Mouse (Mus musculus) lung, adult 2 months (tissue): ENCODE data around the gene Nsd2.

Source experiments
- CTCF ChIP-seq: fragments of 200-500 bp; IDR thresholded peaks from 2 replicates; pipeline ENCODE4 v1.5.1; 2011; ENCODE audit warnings: mild to moderate bottlenecking, low read length, control low read depth; ENCODE audit not compliant: insufficient read depth
- POLR2A ChIP-seq: fragments of 200-500 bp; IDR thresholded peaks from 2 replicates; pipeline ENCODE4 v1.6.1; 2011; ENCODE audit warnings: low read depth, mild to moderate bottlenecking, control low read depth, low read length, borderline replicate concordance; ENCODE audit errors: extremely low read depth

GRCm38 (mm10) chr5:33899245-33899644 lies 78.7 kb downstream of the Nsd2 start:
- TF ChIP-seq CTCF, result no peak
- no peak for TF ChIP-seq POLR2A
